Mouse (Mus musculus): ENCODE results near the gene L3mbtl4. TPM values are rescaled to one million over a fixed set of nuclear protein-coding genes. Genes with fewer than 3 reads are reported as not detected.

The L3mbtl4 gene
- 4.6 and 6.5 TPM in 2 replicates for polyA plus RNA-seq (2015; fragmentation: Nextera tagmentation; extraction: Ambion mirVana)

DNA sequence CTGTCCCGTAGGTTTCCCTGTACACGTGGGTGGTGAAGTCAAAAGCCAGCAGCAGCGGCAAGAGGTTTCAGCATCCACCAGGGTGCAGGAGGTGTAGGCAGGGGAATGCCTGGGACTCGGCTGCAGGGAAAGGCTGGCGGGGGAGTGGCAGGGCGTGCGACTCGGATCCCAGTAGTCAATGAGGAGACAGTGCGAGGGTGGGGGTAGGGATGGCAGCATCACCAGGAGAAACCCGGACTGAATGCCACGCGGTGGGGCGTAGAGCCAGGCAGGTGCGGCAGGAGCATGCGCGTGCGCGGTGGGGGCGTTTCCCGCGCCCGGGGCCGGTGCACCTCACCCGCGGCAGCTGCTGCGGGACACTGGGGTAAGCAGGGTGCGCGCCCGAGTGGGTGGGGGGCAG lies at the start of gene L3mbtl4:
L3mbtl4 (plus strand) TSS at position 271 of the 400 bp plus-strand sequence.
- peak; percentile 95 for ATAC-seq
- Histone ChIP-seq H3K9ac (ENCODE audit: low read depth, low read length) (peak within 1 kb of the TSS; percentile 64), H3K4me1 (ENCODE audit: control insufficient read depth, insufficient read depth, low read length) (peaks cover 5% of the 10 kb centered on the region), H3K27me3 (ENCODE audit: control insufficient read depth, insufficient read depth, low read depth, low read length) (no peaks in the 10 kb centered on the region; the same call in 1 of the 2 replicates), H3K4me2 (ENCODE audit: low read length) (peak within 1 kb of the TSS; percentile 79), H3K27ac (ENCODE audit: low read length) (no peak within 1 kb of the TSS), H3K4me3 (ENCODE audit: low read depth, low read length) (peak within 1 kb of the TSS; percentile 63), H3K9me3 (replicated peaks; ENCODE audit: control insufficient read depth, low read length, poor library complexity, severe bottlenecking) (no peaks in the 10 kb centered on the region), H3K36me3 (ENCODE audit: control insufficient read depth, insufficient read depth, low read length) (no peaks in the 10 kb centered on the region)
- under 1% methylated on average over 26 of the region's 29 CpGs for WGBS

DNA sequence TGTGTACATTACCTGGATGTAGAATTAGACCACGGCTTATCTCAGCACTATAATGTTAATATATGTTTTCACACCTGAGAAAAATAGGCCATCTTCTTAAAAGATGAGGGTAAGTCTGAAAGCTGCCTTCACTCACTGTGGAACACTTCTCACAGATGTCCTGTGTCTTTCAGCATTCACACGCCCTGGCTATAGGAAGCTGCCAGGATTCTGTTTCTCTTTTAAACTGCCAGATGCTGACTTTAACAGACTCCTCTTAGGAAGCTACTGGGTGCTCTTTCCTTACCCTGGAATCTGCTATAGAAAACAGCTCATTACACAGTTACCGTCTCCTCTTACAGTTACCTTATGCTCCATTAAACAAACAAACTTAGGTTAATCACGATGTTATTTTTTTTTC lies 43.1 kb upstream of the L3mbtl4 start:
- H3K36me3 ChIP-seq (ENCODE audit: control insufficient read depth, insufficient read depth, low read length): no peaks in the 10 kb centered on the region
- no peak overlapping the region for H3K9ac ChIP-seq (ENCODE audit: low read depth, low read length)
- H3K27ac ChIP-seq (ENCODE audit: low read length): no peak overlapping the region
- H3K4me1 ChIP-seq (ENCODE audit: control insufficient read depth, insufficient read depth, low read length): no peaks in the 10 kb centered on the region
- no peaks in the 10 kb centered on the region for H3K9me3 ChIP-seq (replicated peaks; ENCODE audit: control insufficient read depth, low read length, poor library complexity, severe bottlenecking)
- no peak overlapping the region for H3K4me2 ChIP-seq (ENCODE audit: low read length)
- H3K4me3 ChIP-seq (ENCODE audit: low read depth, low read length): no peak overlapping the region
- ATAC-seq: no peak
- H3K27me3 ChIP-seq (ENCODE audit: control insufficient read depth, insufficient read depth, low read depth, low read length): no peaks in the 10 kb centered on the region
- 88% methylated on average over 4 of the region's 4 CpGs for WGBS

DNA sequence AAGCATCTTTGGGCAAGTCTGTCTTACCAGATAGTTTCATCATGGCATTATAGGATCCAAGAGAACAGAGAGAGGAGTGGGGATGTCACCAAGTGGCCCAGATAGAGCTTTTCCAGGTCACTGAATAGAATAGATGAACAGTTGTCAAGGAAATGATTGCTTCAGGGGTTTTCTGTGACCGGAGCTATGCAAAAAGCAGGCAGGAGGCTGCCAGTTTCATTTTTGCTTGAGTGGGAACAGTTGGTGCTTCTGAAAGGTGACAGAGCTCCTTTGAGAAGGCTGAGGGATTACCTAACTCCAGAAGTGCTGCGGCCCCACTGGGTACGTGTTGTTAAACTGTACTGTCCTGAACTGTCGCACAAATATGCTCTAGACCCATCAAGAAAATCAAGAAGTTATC lies 38.2 kb upstream of the L3mbtl4 start:
- no peak for ATAC-seq
- no peak overlapping the region for H3K27ac ChIP-seq (ENCODE audit: low read length)

GRCm38 (mm10) chr17:68236992-68237391 lies 36.6 kb upstream of the L3mbtl4 start:
- Histone ChIP-seq H3K4me2 (ENCODE audit: low read length) (no peak overlapping the region), H3K9ac (ENCODE audit: low read depth, low read length) (no peak overlapping the region), H3K4me1 (ENCODE audit: control insufficient read depth, insufficient read depth, low read length) (no peaks in the 10 kb centered on the region), H3K4me3 (ENCODE audit: low read depth, low read length) (no peak overlapping the region), H3K9me3 (replicated peaks; ENCODE audit: control insufficient read depth, low read length, poor library complexity, severe bottlenecking) (no peaks in the 10 kb centered on the region), H3K27ac (ENCODE audit: low read length) (no peak overlapping the region), H3K36me3 (ENCODE audit: control insufficient read depth, insufficient read depth, low read length) (no peaks in the 10 kb centered on the region), H3K27me3 (ENCODE audit: control insufficient read depth, insufficient read depth, low read depth, low read length) (no peaks in the 10 kb centered on the region)
- no peak for ATAC-seq
- 85% methylated on average over 12 of the region's 12 CpGs for WGBS

More for the DNA sequence above, 38.2 kb upstream of the L3mbtl4 start:
- H3K4me1 ChIP-seq (ENCODE audit: control insufficient read depth, insufficient read depth, low read length): no peaks in the 10 kb centered on the region
- H3K36me3 ChIP-seq (ENCODE audit: control insufficient read depth, insufficient read depth, low read length): no peaks in the 10 kb centered on the region
- no peak overlapping the region for H3K4me3 ChIP-seq (ENCODE audit: low read depth, low read length)
- no peaks in the 10 kb centered on the region for H3K27me3 ChIP-seq (ENCODE audit: control insufficient read depth, insufficient read depth, low read depth, low read length)
- H3K9ac ChIP-seq (ENCODE audit: low read depth, low read length): no peak overlapping the region
- no peaks in the 10 kb centered on the region for H3K9me3 ChIP-seq (replicated peaks; ENCODE audit: control insufficient read depth, low read length, poor library complexity, severe bottlenecking)
- H3K4me2 ChIP-seq (ENCODE audit: low read length): no peak overlapping the region
- WGBS: 81% methylated on average over 4 of the region's 4 CpGs

- Histone ChIP-seq H3K4me2 (ENCODE audit: low read length) (no peak overlapping the region), H3K4me1 (ENCODE audit: control insufficient read depth, insufficient read depth, low read length) (no peaks in the 10 kb centered on the region), H3K9me3 (replicated peaks; ENCODE audit: control insufficient read depth, low read length, poor library complexity, severe bottlenecking) (no peaks in the 10 kb centered on the region), H3K36me3 (ENCODE audit: control insufficient read depth, insufficient read depth, low read length) (no peaks in the 10 kb centered on the region), H3K27me3 (ENCODE audit: control insufficient read depth, insufficient read depth, low read depth, low read length) (no peaks in the 10 kb centered on the region), H3K27ac (ENCODE audit: low read length) (no peak overlapping the region), H3K9ac (ENCODE audit: low read depth, low read length) (no peak overlapping the region), H3K4me3 (ENCODE audit: low read depth, low read length) (no peak overlapping the region)
- no peak for ATAC-seq
- WGBS: 77% methylated on average over 2 of the region's 2 CpGs
Observed at GRCm38 (mm10) chr17:68240171-68240570, 33.4 kb upstream of the L3mbtl4 start.

DNA sequence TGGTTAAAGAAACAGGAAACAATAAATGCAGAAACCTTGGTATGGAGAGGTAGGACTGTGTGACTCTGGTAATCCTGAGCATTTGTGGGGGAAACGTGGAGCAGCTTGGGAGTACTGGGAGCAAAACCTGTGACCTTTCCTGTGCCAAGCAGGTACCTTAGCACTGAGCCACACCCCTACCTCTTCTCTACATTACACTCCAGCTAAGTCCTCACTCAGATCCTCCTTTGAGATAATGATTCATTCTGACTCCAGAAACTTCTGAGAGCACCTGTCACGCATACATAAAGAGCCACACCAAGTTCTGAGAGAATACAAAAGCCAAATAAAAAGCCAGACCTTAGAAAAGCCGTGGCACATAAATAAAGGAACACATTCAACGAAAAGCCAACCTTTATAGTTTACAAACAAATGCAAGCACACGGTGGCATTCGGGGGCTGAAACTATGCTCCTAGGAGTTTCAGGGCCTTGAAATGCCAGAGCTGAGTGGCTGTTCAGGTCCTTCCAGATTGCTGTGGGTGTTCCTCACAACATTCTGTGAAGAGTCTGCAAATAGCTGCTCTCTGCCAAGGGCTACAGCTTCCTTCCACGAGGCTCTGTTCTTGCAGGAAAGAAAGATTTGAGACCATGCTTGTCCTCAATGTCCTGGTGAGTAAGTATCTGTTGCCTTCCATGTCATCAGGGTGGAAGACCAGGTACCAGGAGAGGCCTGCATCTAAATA lies 8.6 kb upstream of the L3mbtl4 start:
- ATAC-seq: no peak
- H3K4me3 ChIP-seq (ENCODE audit: low read depth, low read length): no peak overlapping the region
- no peaks in the 10 kb centered on the region for H3K36me3 ChIP-seq (ENCODE audit: control insufficient read depth, insufficient read depth, low read length)
- H3K9me3 ChIP-seq (replicated peaks; ENCODE audit: control insufficient read depth, low read length, poor library complexity, severe bottlenecking): no peaks in the 10 kb centered on the region
- no peak overlapping the region for H3K9ac ChIP-seq (ENCODE audit: low read depth, low read length)
- H3K27ac ChIP-seq (ENCODE audit: low read length): no peak overlapping the region
- H3K27me3 ChIP-seq (ENCODE audit: control insufficient read depth, insufficient read depth, low read depth, low read length): no peaks in the 10 kb centered on the region; the same call in 1 of the 2 replicates
- H3K4me1 ChIP-seq (ENCODE audit: control insufficient read depth, insufficient read depth, low read length): no peaks in the 10 kb centered on the region
- H3K4me2 ChIP-seq (ENCODE audit: low read length): no peak overlapping the region
- WGBS: 82% methylated on average over 7 of the region's 7 CpGs

DNA sequence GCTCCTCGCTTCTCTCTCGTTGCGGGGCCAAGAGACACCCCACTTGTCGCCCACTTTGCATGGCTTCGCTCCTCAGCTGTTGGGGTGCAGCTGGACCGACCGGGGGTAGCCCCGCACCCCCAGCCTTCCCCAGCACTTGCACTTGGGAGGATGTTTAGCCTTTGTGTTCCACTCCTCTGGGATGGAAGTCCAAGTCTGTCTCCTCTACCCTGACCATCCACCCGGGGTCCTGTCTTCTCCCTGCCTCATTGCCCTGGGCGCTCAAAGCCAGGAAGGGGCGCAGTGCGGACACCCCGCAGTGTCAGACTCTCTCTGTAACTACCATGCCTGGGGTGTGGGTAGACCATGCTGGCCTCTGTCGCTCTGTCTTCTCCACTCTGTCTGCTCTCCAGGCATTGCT lies 357 bp downstream of the L3mbtl4 start:
- peak; percentile 72 for ATAC-seq
- Histone ChIP-seq H3K9ac (ENCODE audit: low read depth, low read length) (peak overlapping the region; percentile 64), H3K4me2 (ENCODE audit: low read length) (peak overlapping the region; percentile 79), H3K27ac (ENCODE audit: low read length) (no peak overlapping the region), H3K4me3 (ENCODE audit: low read depth, low read length) (peak overlapping the region; percentile 63), H3K27me3 (ENCODE audit: control insufficient read depth, insufficient read depth, low read depth, low read length) (no peaks in the 10 kb centered on the region; the same call in 1 of the 2 replicates), H3K36me3 (ENCODE audit: control insufficient read depth, insufficient read depth, low read length) (no peaks in the 10 kb centered on the region), H3K4me1 (ENCODE audit: control insufficient read depth, insufficient read depth, low read length) (peaks cover 5% of the 10 kb centered on the region), H3K9me3 (replicated peaks; ENCODE audit: control insufficient read depth, low read length, poor library complexity, severe bottlenecking) (no peaks in the 10 kb centered on the region)
- WGBS: 8% methylated on average over 13 of the region's 14 CpGs

DNA sequence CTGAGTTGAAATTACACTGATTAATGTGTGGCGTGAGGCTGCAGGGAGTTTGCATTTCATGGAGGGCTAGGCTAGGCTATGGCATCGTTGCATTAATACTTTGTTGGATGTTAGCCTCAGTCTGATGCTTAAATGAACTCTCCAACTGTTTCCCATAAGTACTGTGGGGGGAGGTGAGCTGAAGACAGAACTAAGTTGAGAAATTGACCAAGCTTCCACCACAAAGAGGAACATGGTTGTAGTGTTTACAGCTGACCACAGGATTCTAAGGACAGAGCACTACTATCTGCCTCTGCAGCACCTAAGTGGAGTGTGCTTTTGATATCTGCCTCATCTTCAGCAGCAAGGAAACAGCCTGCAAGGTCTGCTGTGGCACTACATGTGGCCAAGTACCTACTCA lies 1.5 kb downstream of the L3mbtl4 start:
- WGBS: 79% methylated on average over 2 of the region's 2 CpGs
- Histone ChIP-seq H3K4me2 (ENCODE audit: low read length) (no peak overlapping the region; the same call in 1 of the 2 replicates), H3K9me3 (replicated peaks; ENCODE audit: control insufficient read depth, low read length, poor library complexity, severe bottlenecking) (no peaks in the 10 kb centered on the region), H3K27me3 (ENCODE audit: control insufficient read depth, insufficient read depth, low read depth, low read length) (no peaks in the 10 kb centered on the region; the same call in 1 of the 2 replicates), H3K36me3 (ENCODE audit: control insufficient read depth, insufficient read depth, low read length) (no peaks in the 10 kb centered on the region), H3K27ac (ENCODE audit: low read length) (no peak overlapping the region), H3K9ac (ENCODE audit: low read depth, low read length) (no peak overlapping the region), H3K4me1 (ENCODE audit: control insufficient read depth, insufficient read depth, low read length) (peaks cover 5% of the 10 kb centered on the region), H3K4me3 (ENCODE audit: low read depth, low read length) (no peak overlapping the region)
- no peak for ATAC-seq

DNA sequence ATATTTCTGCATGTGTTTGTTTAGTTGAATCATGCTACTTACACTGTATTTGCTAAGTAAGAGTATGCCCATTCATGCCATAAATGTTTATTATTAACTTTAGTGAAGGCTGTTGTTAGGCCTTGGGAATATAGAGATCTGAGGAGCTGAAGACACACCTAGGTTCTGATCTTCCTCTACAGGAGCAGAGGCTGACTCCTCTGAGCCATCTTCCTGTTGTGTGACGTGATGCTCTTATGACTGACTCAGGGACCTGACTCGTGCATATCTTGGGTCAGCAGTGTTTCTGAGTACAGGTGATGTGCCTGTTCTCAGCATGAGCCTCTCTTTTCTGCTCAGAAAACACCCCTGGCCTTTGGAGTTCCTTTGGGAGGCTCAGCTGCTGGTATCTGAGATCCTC lies 7.3 kb downstream of the L3mbtl4 start:
- Histone ChIP-seq H3K9ac (ENCODE audit: low read depth, low read length) (no peak overlapping the region), H3K36me3 (ENCODE audit: control insufficient read depth, insufficient read depth, low read length) (no peaks in the 10 kb centered on the region), H3K9me3 (replicated peaks; ENCODE audit: control insufficient read depth, low read length, poor library complexity, severe bottlenecking) (no peaks in the 10 kb centered on the region), H3K4me1 (ENCODE audit: control insufficient read depth, insufficient read depth, low read length) (no peaks in the 10 kb centered on the region), H3K4me3 (ENCODE audit: low read depth, low read length) (no peak overlapping the region), H3K4me2 (ENCODE audit: low read length) (no peak overlapping the region), H3K27ac (ENCODE audit: low read length) (no peak overlapping the region), H3K27me3 (ENCODE audit: control insufficient read depth, insufficient read depth, low read depth, low read length) (no peaks in the 10 kb centered on the region)
- 82% methylated on average over 2 of the region's 2 CpGs for WGBS
- ATAC-seq: no peak

Measured in midbrain, embryonic 16.5 days (tissue).